Mouse (Mus musculus): Measurements from ENCODE around the gene Olfr1410. TPM values are rescaled to one million over a fixed set of nuclear protein-coding genes. Genes with fewer than 3 reads are reported as not detected.

Olfr1410 gene
- total RNA-seq, 2 experiments from 2014 or later, result not detected

Other genes with a start within 250 kb of the Olfr1410 start
- 47.2 and 55.0 TPM in 2 replicates for gene Ndufa10, start 131.9 kb upstream of the Olfr1410 start, total RNA-seq (2015; ENCODE audit: low replicate concordance)
- gene Ndufa10, start 131.9 kb upstream of the Olfr1410 start, total RNA-seq (2017; ENCODE audit: low replicate concordance), result 14.1 and 42.1 TPM in 2 replicates
- gene Olfr1416, start 120.7 kb upstream of the Olfr1410 start, total RNA-seq (2015; ENCODE audit: low replicate concordance), result not detected in 2 replicates
- not detected in 2 replicates for gene Olfr1416, start 120.7 kb upstream of the Olfr1410 start, total RNA-seq (2017; ENCODE audit: low replicate concordance)
- gene Olfr1415, start 109.7 kb upstream of the Olfr1410 start, total RNA-seq (2015; ENCODE audit: low replicate concordance), result not detected in 2 replicates
- gene Olfr1415, start 109.7 kb upstream of the Olfr1410 start, total RNA-seq (2017; ENCODE audit: low replicate concordance), result not detected in 2 replicates
- gene Olfr1414, start 87.1 kb upstream of the Olfr1410 start, total RNA-seq (2015; ENCODE audit: low replicate concordance), result not detected in 2 replicates
- gene Olfr1414, start 87.1 kb upstream of the Olfr1410 start, total RNA-seq (2017; ENCODE audit: low replicate concordance), result not detected in 2 replicates
- not detected in 2 replicates for gene Olfr1413, start 34.5 kb upstream of the Olfr1410 start, total RNA-seq (2015; ENCODE audit: low replicate concordance)
- gene Olfr1413, start 34.5 kb upstream of the Olfr1410 start, total RNA-seq (2017; ENCODE audit: low replicate concordance), result not detected in 2 replicates
- not detected in 2 replicates for gene Olfr1412, start 20.0 kb upstream of the Olfr1410 start, total RNA-seq (2015; ENCODE audit: low replicate concordance)
- not detected in 2 replicates for gene Olfr1412, start 20.0 kb upstream of the Olfr1410 start, total RNA-seq (2017; ENCODE audit: low replicate concordance)
- gene Olfr1411, start 11.4 kb upstream of the Olfr1410 start, total RNA-seq (2015; ENCODE audit: low replicate concordance), result not detected in 2 replicates
- gene Olfr1411, start 11.4 kb upstream of the Olfr1410 start, total RNA-seq (2017; ENCODE audit: low replicate concordance), result not detected in 2 replicates
- not detected in 2 replicates for gene Olfr12, start 12.0 kb downstream of the Olfr1410 start, total RNA-seq (2015; ENCODE audit: low replicate concordance)
- not detected in 2 replicates for gene Olfr12, start 12.0 kb downstream of the Olfr1410 start, total RNA-seq (2017; ENCODE audit: low replicate concordance)
- gene Cops9, start 36.2 kb downstream of the Olfr1410 start, total RNA-seq (2015; ENCODE audit: low replicate concordance), result 37.2 and 48.6 TPM in 2 replicates
- gene Cops9, start 36.2 kb downstream of the Olfr1410 start, total RNA-seq (2017; ENCODE audit: low replicate concordance), result 8.2 and 24.3 TPM in 2 replicates
- gene Otos, start 43.1 kb downstream of the Olfr1410 start, total RNA-seq (2015; ENCODE audit: low replicate concordance), result not detected in 2 replicates
- 0.70 and 1.1 TPM in 2 replicates for gene Otos, start 43.1 kb downstream of the Olfr1410 start, total RNA-seq (2017; ENCODE audit: low replicate concordance)
- 8.2 and 9.6 TPM in 2 replicates for gene Gpc1, start 225.9 kb downstream of the Olfr1410 start, total RNA-seq (2015; ENCODE audit: low replicate concordance)
- 6.8 and 7.4 TPM in 2 replicates for gene Gpc1, start 225.9 kb downstream of the Olfr1410 start, total RNA-seq (2017; ENCODE audit: low replicate concordance)